Mouse (Mus musculus) lung, postnatal 36 days (tissue): ENCODE measurements at regions not wholly inside any gene's neighbourhood (a gene's known extent, or its start where the extent isn't known, plus 50 kb on each side); places are given as distances from the start of the nearest gene placed in this dataset.

Experiments
- DNase-seq: peaks from one replicate; pipeline ENCODE4 v3.0.0; 2022; ENCODE audit warnings: mixed read lengths

- no peak for DNase-seq
These were observed 57.4 kb upstream of the Jak2 start for GRCm38 (mm10) chr19:29194066-29194830.

GRCm38 (mm10) chr19:29196186-29196585 is 55.4 kb upstream of the Jak2 start:
- no peak for DNase-seq

GRCm38 (mm10) chr19:29198636-29199035 is 53.0 kb upstream of the Jak2 start:
- DNase-seq, result no peak

GRCm38 (mm10) chr19:29199117-29199823 is 52.4 kb upstream of the Jak2 start:
- no peak for DNase-seq

DNA sequence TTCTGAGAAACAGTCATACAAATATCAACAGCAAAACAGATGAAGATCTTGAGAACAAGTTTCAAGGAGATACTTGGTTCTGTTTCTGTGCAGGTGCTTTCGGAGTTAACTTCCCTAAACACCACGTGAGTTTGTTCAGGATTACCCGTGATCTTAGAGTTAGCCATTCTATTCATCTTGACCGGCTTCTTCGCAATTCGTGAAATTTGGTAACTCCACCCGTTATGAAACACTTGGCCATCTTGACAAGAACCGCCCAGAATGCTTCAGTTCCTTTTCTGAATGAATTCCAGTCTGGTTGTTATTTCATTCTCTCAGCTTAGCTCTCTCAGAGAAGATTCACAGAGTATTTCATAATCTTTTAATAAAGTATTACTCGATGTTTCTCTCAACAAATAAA is 50.0 kb upstream of the Jak2 start:
- peak; percentile 45 for DNase-seq
